Mouse (Mus musculus) c-Kit-positive CD71-positive TER-119-negative erythroid progenitor cells, embryonic 14.5 days (primary cell): Measurements from ENCODE around the gene Mark1.

Experiments used
- DNase-seq: peaks from one replicate; pipeline ENCODE4 v3.0.0-alpha.2; 2013; ENCODE audit warnings: low read depth

Mark1 gene

DNA sequence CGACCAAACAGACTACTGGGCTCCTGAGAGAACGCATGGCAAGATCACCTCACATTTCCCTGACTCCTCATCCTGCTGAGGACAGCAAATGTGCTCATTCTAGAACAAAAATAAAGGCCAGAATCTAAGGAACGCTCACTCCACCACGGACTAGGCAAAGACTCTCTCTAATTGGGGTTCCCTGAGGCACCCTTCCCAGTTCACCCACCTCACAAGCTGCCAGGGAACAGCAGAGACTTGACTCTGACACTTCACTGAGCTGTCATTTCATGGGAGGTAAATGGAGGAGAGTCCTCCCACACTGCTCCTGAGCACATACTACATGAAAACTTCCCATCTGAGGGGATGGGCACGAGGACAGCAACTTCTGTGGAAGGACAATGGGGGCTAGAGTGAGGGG, 37.5 kb downstream of the Mark1 start:
- no peak for DNase-seq

DNA sequence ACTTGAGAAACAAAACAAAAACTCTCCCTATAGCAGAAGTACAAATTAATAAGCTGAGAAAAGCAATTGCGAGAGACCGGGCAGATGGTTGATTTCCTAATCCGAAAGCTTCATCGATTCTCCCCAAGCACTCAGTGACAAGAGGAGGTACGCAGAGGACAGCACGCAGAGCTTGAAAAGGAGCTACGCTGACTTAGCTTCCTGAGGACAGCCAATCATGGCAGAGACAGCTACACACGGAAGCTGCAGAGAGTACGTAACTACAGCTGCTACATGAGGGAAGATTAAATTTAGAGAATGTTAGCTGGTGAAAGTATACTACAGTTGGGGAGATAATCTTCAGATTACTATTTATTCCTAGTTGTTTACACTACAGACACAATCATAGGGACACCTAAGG, 40.6 kb downstream of the Mark1 start:
- DNase-seq = no peak

DNA sequence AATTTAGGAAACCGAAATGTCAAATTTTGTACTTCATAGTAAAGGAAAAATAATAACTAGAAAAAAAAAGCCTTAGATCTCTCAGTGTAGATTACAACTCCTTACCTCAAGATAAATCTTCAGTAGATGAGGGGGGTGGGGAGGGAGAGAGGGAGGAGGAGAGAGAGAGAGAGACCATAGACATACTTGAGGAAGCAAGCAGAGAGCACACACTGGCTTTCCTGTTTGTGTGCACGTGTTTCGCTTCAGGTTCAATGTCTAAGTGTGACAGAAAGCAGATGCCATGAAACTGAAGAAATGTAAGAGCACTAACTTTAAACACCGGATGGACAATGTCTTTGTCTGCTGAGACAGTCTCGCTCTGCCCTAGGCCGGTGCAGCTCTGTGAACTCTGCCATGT, 41.0 kb downstream of the Mark1 start:
- no peak for DNase-seq

DNA sequence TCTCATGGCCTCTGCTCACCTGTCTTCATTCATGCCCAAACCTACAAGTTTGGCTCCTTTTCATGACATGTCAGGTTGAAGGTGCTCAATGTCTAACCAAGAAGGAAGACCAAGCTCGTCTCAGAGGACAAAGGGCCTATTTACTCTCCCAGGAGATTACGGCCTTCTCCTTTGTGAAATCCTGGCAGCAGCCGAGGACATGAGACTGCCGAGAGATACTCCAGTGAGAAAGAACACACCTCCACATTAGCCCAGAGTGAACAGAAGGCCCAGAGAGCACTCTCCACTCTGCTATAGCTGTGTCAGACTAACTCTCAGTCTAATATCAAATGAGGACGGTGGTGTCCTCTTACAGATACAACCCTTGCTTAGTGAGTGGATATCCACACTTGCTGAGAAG, 47.6 kb downstream of the Mark1 start:
- DNase-seq = no peak

DNA sequence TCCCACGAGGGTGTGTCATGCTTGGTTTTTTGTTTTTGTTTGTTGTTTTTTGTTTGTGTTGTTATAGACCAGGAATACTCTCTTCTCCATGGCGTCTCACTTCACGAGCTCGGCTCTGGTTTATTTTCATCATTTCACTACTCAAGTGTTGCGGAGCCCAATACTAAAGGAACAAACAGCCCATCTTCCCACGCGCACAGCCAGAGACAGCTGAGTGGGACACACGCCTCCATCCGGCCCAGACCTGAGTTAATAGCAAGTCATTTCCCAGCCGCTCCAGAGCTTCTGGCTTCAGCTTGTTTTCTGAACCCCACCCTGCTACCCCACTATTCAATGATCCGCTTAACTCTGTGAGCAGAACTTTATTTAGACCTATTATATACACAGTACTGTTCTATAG, 48.3 kb downstream of the Mark1 start:
- no peak for DNase-seq

DNA sequence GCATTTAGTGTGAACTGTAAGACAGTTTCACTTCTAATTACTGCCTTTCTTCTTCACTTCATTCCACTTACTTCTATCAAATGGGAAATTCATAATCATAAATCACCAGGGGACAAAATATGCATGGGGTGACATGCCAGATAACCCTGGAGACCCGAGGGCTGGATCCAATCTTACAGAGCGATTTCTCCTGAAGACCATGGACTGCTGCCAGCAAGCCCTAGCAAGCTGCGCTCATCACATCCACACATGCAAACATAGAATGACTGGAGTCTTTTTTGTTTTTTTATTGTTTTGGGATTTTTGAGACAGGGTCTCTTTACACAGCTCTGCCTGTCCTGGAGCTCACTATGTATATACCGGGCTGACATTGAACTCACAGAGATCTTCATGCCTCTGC, 61.3 kb downstream of the Mark1 start:
- DNase-seq = no peak

DNA sequence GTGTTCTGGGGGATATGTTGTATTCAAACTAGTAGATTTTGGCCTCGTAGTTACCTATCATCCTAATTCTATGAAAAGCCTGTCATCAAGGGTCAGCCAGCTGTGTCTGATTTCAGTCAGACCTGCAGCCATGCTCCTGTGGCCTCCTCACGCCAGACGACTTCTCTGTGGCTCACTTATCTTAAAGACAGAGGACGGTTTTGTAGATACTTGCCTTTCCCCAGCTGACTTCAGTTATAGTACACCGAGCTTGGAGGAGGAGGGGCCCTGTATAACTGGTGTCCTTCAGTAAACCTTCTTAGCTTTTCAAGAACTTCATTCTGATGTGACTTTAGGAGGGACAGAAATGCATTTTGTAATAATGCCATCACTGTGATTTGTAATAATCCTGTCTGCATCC, 63.4 kb downstream of the Mark1 start:
- no peak for DNase-seq

DNA sequence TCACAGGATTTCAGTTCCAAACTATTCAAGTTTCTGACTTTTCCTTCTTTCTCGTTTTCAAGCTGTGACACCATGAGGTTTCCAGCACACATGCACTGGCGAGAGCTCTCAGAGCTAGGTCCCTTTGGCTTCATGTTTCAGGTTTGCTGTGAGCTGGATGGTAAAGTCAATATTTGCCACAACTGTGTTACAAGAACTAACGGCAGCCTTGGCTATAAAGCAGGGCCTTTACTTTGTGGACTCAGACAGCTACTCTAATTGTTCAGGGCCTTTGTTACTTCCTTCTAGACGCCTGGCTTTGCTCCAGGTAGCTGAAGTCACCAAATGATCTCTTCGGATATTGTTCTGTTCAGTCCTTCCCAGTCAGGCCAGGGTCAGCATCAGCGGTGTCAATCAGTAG, 63.9 kb downstream of the Mark1 start:
- no peak for DNase-seq

DNA sequence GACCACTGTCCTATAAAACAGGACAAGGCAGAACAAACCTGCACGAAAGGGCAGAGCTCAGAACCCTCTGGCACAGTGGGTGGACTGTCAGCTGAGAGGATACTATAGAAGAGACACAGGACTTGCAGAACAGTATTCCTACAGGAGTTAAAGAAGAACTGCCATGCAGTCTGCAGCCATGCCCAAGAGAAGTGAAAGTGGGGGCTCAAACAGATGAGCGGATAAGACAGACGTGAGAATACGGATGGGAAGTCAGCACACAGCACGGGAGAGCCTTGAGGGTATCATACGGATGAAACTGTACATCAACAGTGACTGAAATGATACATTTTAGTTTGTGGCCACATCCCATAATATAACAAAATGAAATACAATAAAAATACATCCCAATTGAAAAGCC, 68.3 kb downstream of the Mark1 start:
- no peak for DNase-seq

DNA sequence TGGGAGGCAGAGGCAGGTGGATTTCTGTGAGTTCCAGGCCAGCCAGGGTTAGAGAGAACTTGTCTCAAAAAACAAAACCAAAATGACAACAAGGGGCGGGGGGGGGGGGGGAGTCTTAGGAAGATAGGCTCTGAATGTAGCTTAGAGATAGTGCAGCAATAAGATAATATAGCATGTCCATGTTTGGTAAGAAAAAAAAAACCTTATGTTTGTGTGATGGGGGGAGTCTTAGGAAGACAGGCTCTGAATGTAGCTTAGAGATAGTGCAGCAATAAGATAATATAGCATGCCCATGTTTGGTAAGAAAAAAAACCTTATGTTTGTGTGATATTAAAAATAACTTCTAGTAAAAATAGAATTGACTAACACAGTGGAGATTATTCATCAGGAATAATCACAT, 71.0 kb downstream of the Mark1 start:
- peak; percentile 10 for DNase-seq

DNA sequence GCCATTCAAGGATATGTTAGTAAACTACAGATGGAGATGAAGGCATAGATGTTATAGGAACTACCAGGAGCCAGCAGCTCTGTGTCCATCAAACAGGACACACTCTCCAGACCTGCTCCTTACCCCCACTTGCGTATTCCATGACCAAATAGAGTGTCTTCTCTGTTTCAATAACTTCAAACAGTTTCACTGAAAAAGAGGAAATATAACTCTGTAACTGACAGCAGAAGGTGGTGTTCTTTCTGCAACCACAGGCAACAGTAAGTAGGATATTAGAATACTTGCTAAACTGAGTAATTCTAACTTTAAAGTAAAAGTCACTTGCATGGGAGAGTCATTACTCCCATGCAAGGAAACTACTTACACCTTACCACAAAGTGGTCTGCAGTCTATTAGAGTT, 71.5 kb downstream of the Mark1 start:
- DNase-seq = no peak

DNA sequence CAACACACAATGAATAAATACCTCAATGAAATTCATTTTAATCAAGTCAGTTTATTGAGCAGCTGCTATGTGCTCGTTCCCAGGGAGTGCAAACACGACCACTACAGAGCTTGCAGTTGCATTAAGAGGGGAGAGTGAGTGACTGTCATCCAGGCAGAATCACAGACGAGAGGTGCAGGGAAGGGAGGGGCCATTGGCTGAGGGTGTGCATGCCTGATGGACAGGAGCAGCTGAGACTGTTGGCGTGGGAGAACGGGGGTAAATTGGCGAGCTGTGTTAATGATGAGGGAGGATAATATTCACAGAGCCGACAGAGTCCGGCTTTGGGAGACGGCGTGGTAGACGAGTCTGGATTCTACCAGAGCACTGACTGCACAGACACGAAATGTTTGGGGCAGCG, 76.5 kb downstream of the Mark1 start:
- no peak for DNase-seq

DNA sequence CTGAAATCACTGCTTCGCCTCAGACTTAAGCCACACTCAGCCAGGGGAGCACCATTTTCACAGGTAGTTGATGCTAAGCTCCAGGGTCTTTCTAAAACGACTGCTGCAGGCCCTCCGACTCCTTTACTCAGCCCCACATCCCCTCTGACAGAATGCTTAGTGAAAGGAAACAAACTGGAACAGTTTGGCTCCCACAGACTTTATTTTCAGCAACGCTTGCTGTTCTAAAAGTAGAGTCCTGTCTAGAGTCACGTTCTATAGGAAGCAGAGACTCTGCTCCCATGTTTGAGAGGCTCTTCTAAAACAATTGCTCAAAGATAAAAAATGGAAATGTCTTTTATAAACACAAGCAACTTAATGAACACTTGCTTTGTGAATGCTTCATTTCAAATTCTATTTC, 79.3 kb downstream of the Mark1 start:
- DNase-seq = no peak

DNA sequence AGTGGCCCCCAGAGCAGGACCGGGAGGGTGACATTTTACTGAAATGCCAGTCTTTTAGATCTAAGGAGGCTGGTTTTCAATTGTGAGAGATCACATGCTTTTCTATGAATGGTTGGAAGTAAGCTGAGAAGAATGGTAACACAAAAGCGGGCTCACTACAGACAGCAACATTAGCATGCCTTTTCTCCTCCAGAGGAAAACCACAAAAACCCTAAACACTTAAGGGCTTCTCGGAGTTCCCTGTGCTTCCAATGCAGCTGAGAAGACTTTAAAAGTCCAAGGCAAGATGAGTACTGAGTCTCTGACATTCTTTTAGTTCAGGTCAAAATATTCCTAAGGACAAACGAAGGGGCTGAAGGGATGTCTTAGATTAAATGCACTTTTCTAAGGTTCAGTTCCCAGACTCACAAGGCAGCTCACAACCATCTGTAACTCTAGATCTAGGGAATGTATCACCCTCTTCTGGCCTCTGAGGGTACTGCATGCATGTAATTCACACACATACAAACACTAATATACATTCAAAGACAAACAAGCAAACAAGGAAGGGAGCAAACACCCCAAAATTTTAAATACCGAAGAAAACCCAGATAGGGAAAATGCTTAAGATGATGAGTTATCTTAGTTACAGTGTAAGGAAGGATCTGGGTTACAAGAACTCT, 81.0 kb downstream of the Mark1 start:
- peak; percentile 34 for DNase-seq

DNA sequence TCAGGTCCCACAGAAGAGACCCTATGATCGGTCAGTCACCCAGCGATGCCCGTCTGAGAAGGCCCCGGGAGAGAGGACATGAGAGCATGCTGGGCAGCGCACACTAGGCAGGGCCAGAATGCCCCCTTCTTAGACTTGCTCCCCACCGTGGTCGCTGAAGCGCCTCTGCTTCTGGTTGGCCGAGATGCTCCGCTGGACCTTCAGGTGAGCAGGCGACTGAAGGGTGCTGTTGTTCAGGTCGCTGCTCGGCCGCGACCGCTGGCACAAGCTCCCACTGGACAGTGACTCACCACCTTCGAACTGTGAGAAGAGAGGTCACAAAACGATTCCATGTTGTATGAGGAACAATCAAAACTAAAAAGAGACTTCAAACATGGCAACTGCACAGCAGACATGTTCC, 87.0 kb downstream of the Mark1 start:
- no peak for DNase-seq

DNA sequence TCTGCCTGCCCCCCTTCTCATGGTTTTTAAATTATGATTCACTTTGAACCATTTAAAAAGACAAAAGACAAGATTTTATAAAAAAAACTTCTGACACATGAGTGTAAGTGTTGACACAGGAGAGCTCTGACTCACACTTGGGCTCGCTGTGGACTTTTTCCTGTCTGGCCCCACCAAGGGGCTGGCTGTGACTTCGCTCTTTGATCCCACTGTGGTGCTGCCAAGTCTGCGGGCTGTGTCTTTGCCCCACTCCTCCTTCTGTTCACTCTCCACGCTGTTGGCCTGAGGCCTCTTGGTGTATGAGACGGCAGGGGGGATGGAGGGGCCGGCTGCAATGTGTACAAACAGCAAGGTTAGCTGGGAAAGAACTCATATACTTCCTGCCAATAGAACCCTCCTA, 87.5 kb downstream of the Mark1 start:
- DNase-seq = no peak

DNA sequence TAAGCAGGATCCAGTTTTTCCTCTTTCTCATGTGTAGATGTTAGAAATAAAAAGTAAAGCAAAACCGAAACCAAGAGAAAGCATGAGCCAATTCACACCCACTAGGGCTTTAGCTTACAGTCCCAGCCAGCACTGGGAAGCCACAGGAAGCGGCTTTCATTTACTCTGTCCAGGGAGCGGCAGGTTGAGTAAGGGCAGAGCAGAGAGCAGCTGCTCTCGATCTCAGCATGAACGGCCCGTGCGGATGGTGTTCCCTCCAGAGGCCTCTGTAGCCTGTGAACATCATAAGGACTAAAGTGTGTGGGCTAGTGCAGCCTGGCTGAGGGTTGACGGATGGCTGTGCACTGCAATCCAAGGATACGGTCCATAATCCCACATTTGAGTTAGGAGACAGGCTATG, 90.8 kb downstream of the Mark1 start:
- no peak for DNase-seq

DNA sequence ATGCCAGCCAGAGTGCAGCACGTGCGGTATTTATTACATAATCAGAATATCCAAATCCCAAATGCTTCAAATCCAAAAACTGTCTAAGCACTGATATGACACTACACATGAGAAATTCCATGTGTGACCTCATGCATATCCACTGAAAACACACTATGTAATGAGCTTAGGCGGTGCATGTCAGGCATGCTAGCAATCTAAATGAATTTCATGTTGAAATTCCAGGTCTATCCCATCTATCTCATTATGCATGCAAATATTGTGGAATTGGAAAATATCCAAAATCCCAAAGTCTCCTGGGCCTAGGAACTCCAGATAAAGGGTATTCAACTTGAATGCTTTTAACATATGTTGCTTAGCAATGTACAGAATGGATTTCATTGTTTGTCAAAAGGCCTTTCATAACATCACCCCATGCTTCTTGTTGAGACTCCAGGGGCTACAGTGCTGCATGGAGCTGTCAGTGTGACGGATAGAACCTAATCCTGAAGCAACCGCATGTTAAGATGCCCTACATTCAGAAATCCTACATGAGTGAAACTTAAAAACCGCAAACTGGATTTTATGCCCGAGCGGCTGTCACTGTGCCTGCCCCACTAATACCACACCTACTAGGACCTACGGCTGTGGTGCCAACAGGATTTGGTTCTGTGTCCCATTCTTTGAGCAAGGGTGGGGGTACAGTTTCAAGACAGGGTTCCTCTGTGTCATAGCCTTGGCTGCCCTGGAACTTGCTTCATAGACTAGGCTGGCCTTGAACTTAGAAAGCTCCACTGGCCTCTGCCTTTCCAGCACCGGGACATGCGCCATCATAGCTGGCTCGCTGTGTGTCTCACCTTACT, 93.2 kb downstream of the Mark1 start:
- no peak for DNase-seq

DNA sequence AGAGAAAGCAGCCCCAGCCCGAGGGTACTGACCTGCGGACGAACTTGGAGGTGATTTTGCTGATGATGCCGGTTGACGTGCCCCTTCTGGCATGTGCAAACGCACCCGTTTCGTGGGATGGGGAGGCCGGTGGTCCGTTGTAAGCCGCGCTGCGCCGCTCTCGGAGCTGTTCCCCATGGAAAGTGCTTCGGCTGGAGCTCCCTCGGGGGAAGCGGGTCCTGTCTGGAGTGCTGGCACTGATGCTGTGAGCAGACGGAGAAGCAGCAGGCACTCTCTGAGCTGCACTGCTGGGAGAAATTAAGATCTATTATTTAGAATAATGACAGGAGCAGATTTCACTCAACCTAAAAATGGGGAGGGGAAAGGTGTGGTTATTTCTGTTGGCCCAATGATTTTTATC, 94.0 kb downstream of the Mark1 start:
- no peak for DNase-seq

DNA sequence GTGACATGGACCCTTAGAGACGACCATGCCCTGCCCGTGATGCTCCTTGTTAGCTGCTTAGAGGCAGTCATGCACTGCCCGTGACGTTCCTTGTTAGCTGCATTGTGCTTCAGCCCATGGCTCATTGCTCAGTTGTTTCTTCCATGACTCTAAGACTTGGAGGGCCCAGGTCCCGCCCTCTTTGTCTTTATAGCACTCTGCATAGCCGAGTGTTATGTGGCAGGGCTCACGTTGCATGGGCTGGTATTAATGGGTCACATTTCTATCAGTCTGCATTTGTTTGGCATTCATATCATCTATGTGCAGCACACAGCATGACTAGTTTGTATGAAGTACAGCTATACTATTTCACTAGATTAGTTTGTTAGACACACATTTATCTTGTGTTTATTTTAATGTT, 95.7 kb downstream of the Mark1 start:
- no peak for DNase-seq

DNA sequence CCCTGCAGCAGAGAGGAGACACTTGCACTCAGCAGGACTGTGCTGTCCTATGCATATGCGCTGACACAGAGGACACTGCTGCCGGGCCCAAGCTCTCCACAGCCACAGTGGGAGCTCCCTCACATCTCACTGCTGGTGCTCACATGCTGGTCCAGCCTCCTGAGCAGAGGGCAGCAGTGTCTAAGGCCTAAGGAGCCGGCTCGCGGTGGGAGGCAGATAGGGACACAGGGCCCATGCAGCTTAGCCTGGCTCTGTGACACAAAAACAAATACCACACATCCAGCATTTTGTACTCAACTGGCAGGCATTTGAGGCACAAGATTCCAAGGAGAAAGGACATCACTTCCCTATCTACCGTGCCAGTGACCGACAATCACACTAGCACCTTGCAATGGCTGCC, 96.5 kb downstream of the Mark1 start:
- no peak for DNase-seq

DNA sequence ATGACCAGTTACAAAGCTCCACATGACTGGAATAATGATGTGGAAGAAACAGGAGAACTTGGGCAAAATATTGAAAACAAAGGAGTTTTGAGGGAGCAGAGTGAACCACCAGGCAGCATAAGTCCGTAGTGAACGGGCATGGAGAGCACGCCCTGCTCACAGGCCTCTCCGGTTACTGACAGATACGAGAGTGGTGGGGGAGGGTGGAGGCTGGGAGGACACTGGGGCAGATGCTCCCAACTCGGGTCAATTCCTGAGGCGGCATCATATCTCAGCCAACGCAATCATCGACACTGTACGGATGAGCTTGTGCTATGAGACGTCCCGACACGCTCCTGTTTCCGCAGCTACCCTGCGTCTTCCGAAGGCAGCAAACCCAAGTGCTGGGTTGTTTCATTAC, 102.0 kb downstream of the Mark1 start:
- no peak for DNase-seq

DNA sequence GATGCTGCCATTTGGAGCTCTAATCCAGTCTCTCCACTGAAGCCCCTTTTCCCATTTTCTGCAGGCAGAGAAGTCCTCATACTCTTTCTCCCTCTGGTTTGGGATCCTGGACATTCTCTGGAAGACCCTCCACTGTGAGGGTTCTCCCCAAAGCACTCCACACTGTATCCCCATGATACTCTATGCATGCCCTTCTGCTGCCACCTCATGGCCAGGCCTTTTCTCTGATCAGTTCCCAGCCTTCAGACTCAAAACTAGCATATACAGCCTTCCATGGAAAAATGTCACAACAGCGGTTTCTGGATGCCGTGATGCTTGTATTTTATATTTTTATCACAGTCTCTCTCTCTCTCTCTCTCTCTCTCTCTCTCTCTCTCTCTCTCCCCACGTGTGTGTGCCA, 107.4 kb downstream of the Mark1 start:
- DNase-seq = no peak

DNA sequence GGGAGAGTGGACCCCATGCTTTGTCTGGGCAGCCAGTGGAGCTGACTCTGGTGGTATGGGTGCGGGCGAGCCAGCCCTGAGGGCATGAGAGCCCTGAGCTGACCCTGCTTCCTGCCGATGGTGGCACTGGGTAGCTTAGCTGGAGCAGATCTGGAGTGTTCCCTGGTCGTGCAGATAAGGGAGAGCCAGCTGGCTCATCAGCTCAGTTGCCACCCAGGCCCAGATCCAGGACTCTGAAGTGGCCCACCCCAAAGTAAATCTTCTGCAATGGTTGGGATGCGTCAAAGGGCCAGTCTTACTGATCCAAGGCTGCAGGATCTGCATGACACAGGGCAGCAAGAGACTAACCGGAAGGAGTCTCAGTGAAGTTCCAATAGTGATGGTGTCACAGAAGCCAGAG, 109.9 kb downstream of the Mark1 start:
- no peak for DNase-seq
